In the genomic region with DNA sequence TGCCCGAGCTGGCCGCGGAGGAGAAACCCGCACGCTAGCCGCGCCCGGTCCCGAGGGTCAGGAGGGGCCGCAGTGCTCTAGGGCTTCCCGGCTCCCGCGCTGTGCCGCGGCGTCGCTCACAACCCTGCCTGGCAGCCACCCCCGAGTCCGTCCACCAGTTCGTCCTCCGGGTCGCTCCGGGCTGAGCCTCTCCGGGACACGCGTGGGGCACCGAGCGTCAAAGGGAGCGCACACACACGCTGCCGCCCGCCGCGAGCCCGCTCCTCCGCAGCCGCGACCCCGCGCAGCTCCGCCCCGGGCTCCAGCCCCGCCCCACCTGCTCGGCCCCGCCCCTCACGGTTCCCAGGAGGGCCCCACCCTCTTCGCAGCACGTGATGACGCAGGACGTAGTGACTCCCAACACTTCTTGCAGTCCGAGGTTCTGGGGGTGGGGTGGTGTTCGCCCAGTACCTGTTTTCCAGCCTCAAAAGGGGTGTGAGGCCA, we compare ENCODE assay signal across 8 mouse cellular contexts. TPM values are rescaled to one million over a fixed set of nuclear protein-coding genes. Genes with fewer than 3 reads are reported as not detected.
DNase-seq lines count a peak whose midpoint lies in the region; ATAC-seq and TF ChIP-seq lines count a peak whose summit lies in the region.

A gene (minus strand): TSS at position 285 of the 483 bp plus-strand sequence.

- peaks cover 6% of the 10 kb centered on the region for H3K4me1 ChIP-seq in forebrain, embryonic 12.5 days
- H3K4me1 ChIP-seq in heart, postnatal 0 days (ENCODE audit: control insufficient read depth, insufficient read depth): peaks cover 3% of the 10 kb centered on the region; the same call in 1 of the 2 replicates
- H3K4me1 ChIP-seq in liver, embryonic 15.5 days (replicated peaks): peaks cover 19% of the 10 kb centered on the region
- H3K4me1 ChIP-seq in neural tube, embryonic 11.5 days (ENCODE audit: control insufficient read depth, insufficient read depth, low read length): peaks cover 6% of the 10 kb centered on the region; the same call in 1 of the 2 replicates
- H3K4me1 ChIP-seq in stomach, embryonic 16.5 days (ENCODE audit: control insufficient read depth, insufficient read depth, low read length): peaks cover 7% of the 10 kb centered on the region; the same call in 1 of the 2 replicates

- no peaks in the 10 kb centered on the region for H3K36me3 ChIP-seq in forebrain, embryonic 12.5 days (replicated peaks)
- H3K36me3 ChIP-seq in heart, postnatal 0 days (replicated peaks; ENCODE audit: control insufficient read depth, insufficient read depth, low read length): no peaks in the 10 kb centered on the region
- no peaks in the 10 kb centered on the region for H3K36me3 ChIP-seq in liver, embryonic 15.5 days (replicated peaks)
- no peaks in the 10 kb centered on the region for H3K36me3 ChIP-seq in neural tube, embryonic 11.5 days (ENCODE audit: control insufficient read depth, insufficient read depth, low read length)
- no peaks in the 10 kb centered on the region for H3K36me3 ChIP-seq in stomach, embryonic 16.5 days (ENCODE audit: control insufficient read depth, insufficient read depth, low read length)

- H3K4me2 ChIP-seq in forebrain, embryonic 12.5 days: peak within 1 kb of the TSS; percentile 100
- peak within 1 kb of the TSS; percentile 100 for H3K4me2 ChIP-seq in heart, postnatal 0 days (ENCODE audit: low read depth, low read length)
- peak within 1 kb of the TSS; percentile 94 for H3K4me2 ChIP-seq in liver, embryonic 15.5 days
- peak within 1 kb of the TSS; percentile 100 for H3K4me2 ChIP-seq in neural tube, embryonic 11.5 days (ENCODE audit: low read depth)
- peak within 1 kb of the TSS; percentile 86 for H3K4me2 ChIP-seq in stomach, embryonic 16.5 days (ENCODE audit: low read depth, low read length)

- no peak within 1 kb of the TSS for H3K27ac ChIP-seq in forebrain, embryonic 12.5 days
- no peak within 1 kb of the TSS for H3K27ac ChIP-seq in heart, postnatal 0 days (ENCODE audit: low read depth)
- H3K27ac ChIP-seq in liver, embryonic 15.5 days (replicated peaks): peak within 1 kb of the TSS; percentile 59
- H3K27ac ChIP-seq in neural tube, embryonic 11.5 days (ENCODE audit: low read depth, low read length): no peak within 1 kb of the TSS
- peak within 1 kb of the TSS; percentile 91 for H3K27ac ChIP-seq in stomach, embryonic 16.5 days (ENCODE audit: low read length)

- WGBS in forebrain, embryonic 12.5 days: under 1% methylated on average over 47 of the region's 52 CpGs
- 2% methylated on average over 35 of the region's 52 CpGs for WGBS in heart, postnatal 0 days
- under 1% methylated on average over 52 of the region's 52 CpGs for WGBS in liver, embryonic 15.5 days (ENCODE audit: insufficient replicate concordance)
- WGBS in neural tube, embryonic 11.5 days: under 1% methylated on average over 40 of the region's 52 CpGs
- under 1% methylated on average over 52 of the region's 52 CpGs for WGBS in stomach, embryonic 16.5 days

- no peaks in the 10 kb centered on the region for H3K9me3 ChIP-seq in forebrain, embryonic 12.5 days
- H3K9me3 ChIP-seq in heart, postnatal 0 days (replicated peaks; ENCODE audit: control insufficient read depth, low read length): no peaks in the 10 kb centered on the region
- H3K9me3 ChIP-seq in liver, embryonic 15.5 days (replicated peaks): no peaks in the 10 kb centered on the region
- H3K9me3 ChIP-seq in neural tube, embryonic 11.5 days (ENCODE audit: control insufficient read depth, low read length): no peaks in the 10 kb centered on the region
- H3K9me3 ChIP-seq in stomach, embryonic 16.5 days (replicated peaks; ENCODE audit: control insufficient read depth, low read length): no peaks in the 10 kb centered on the region

- peaks cover 8% of the 10 kb centered on the region for H3K27me3 ChIP-seq in forebrain, embryonic 12.5 days
- peaks cover 3% of the 10 kb centered on the region; the same call in 1 of the 2 replicates for H3K27me3 ChIP-seq in heart, postnatal 0 days (ENCODE audit: control insufficient read depth, insufficient read depth, low read length)
- H3K27me3 ChIP-seq in liver, embryonic 15.5 days: peaks cover 7% of the 10 kb centered on the region
- 0 out of 2 replicates have a peak, but pooled peaks cover 4% of the 10 kb centered on the region for H3K27me3 ChIP-seq in neural tube, embryonic 11.5 days (ENCODE audit: control insufficient read depth, insufficient read depth, low read length)
- H3K27me3 ChIP-seq in stomach, embryonic 16.5 days (ENCODE audit: control insufficient read depth, insufficient read depth, low read length): no peaks in the 10 kb centered on the region

- no peak for TF ChIP-seq EP300 in heart, postnatal 0 days (IDR thresholded peaks at IDR 0.05; ENCODE audit: low read depth)

- ATAC-seq in forebrain, embryonic 12.5 days (ENCODE audit: low FRiP score): peak; percentile 98
- peak; percentile 98 for ATAC-seq in heart, postnatal 0 days (ENCODE audit: insufficient read depth, low read depth)
- peak; percentile 88 for ATAC-seq in liver, embryonic 15.5 days (ENCODE audit: insufficient read depth)
- peak; percentile 97 for ATAC-seq in neural tube, embryonic 11.5 days (ENCODE audit: insufficient read depth, low FRiP score, low TSS enrichment)
- peak; percentile 98 for ATAC-seq in stomach, embryonic 16.5 days (ENCODE audit: insufficient read depth, low FRiP score)

- peak within 1 kb of the TSS; percentile 77 for H3K4me3 ChIP-seq in forebrain, embryonic 12.5 days (replicated peaks)
- H3K4me3 ChIP-seq in heart, postnatal 0 days (ENCODE audit: low read depth, low read length): peak within 1 kb of the TSS; percentile 91
- peak within 1 kb of the TSS; percentile 74 for H3K4me3 ChIP-seq in liver, embryonic 15.5 days (replicated peaks)
- peak within 1 kb of the TSS; percentile 74 for H3K4me3 ChIP-seq in neural tube, embryonic 11.5 days (ENCODE audit: low read depth, low read length)
- H3K4me3 ChIP-seq in stomach, embryonic 16.5 days (replicated peaks; ENCODE audit: low read length): peak within 1 kb of the TSS; percentile 86

- peak; percentile 91 for DNase-seq in CD4-positive, CD25-positive, alpha-beta regulatory T cell, adult 2 months (ENCODE audit: low read depth, low spot score)
- peak; percentile 44 for DNase-seq in c-Kit-negative CD71-positive TER-119-positive erythroid progenitor cells, embryonic 14.5 days (ENCODE audit: low read depth, low spot score)
- DNase-seq in heart, postnatal 0 days (ENCODE audit: low spot score): peak; percentile 65
- DNase-seq in kidney, postnatal 4 days: peak; percentile 94 to 96
- DNase-seq in neural tube, embryonic 11.5 days (ENCODE audit: low spot score): peak; percentile 85

- peak within 1 kb of the TSS; percentile 69 for H3K9ac ChIP-seq in forebrain, embryonic 12.5 days
- H3K9ac ChIP-seq in heart, postnatal 0 days (replicated peaks; ENCODE audit: low read depth, low read length): peak within 1 kb of the TSS; percentile 69
- H3K9ac ChIP-seq in liver, embryonic 15.5 days: peak within 1 kb of the TSS; percentile 66
- peak within 1 kb of the TSS; percentile 47 for H3K9ac ChIP-seq in neural tube, embryonic 11.5 days (ENCODE audit: low read length)
- H3K9ac ChIP-seq in stomach, embryonic 16.5 days (ENCODE audit: low read length): peak within 1 kb of the TSS; percentile 93

- TF ChIP-seq CTCF in heart, postnatal 0 days (IDR thresholded peaks at IDR 0.05; ENCODE audit: low read depth): no peak

RNA-seq across cellular contexts. Expression of the gene that starts here (rescaled TPM):
- polyA plus RNA-seq in forebrain, embryonic 12.5 days (2016; fragmentation: Nextera tagmentation; extraction: Ambion mirVana): 1.5 and 1.9 TPM in 2 replicates
- total RNA-seq in heart, postnatal 0 days (2014; rRNA removed; ENCODE audit: low replicate concordance): 6.6 and 7.1 TPM in 2 replicates
- 1.2 and 1.8 TPM in 2 replicates for polyA plus RNA-seq in heart, postnatal 0 days (2015; fragmentation: Nextera tagmentation; extraction: Ambion mirVana)
- 2.9 and 4.2 TPM in 2 replicates for polyA plus RNA-seq in liver, embryonic 15.5 days (2015; fragmentation: Nextera tagmentation; extraction: Ambion mirVana)
- polyA plus RNA-seq in neural tube, embryonic 11.5 days (2014; fragmentation: Nextera tagmentation; extraction: Ambion mirVana): 3.3 and 4.9 TPM in 2 replicates
- 14.8 and 15.1 TPM in 2 replicates for polyA plus RNA-seq in stomach, embryonic 16.5 days (2015; fragmentation: Nextera tagmentation; extraction: Ambion mirVana)

Comparison
In these comparisons a context has a peak if more than half of its experiments do, and no peak if none do; other contexts are left out.
1. DNase-seq: peak in every context shown above with its lines; median percentile 95 in kidney, postnatal 4 days; 91 in CD4-positive, CD25-positive, alpha-beta regulatory T cell, adult 2 months; 85 in neural tube, embryonic 11.5 days; 65 in heart, postnatal 0 days; 44 in c-Kit-negative CD71-positive TER-119-positive erythroid progenitor cells, embryonic 14.5 days.
2. H3K27ac ChIP-seq: peak in liver, embryonic 15.5 days (single experiment) and stomach, embryonic 16.5 days (single experiment); none in forebrain, embryonic 12.5 days (single experiment), heart, postnatal 0 days (single experiment) and neural tube, embryonic 11.5 days (single experiment).
3. Peak in every context shown above with its lines, with median percentiles within 50 percentile points of each other: ATAC-seq, H3K4me2 ChIP-seq, H3K4me3 ChIP-seq and H3K9ac ChIP-seq.